Mouse (Mus musculus) forebrain, embryonic 11.5 days (tissue): ENCODE results near the gene Nfe2l1. TPM values are rescaled to one million over a fixed set of nuclear protein-coding genes. Genes with fewer than 3 reads are reported as not detected.
A peak's percentile ranks its signal among the peaks of the same experiment; 100 is the strongest.

Source experiments
- microRNA counts: library from miRNA; unstranded; fragments of <30 nt; microRNA quantifications from one replicate; lab custom pipeline; 2015
- microRNA-seq: library from miRNA; unstranded; fragments of <30 nt; microRNA quantifications from one replicate; pipeline ENCODE4, GENCODE M21; 2016; ENCODE audit not compliant: insufficient number of aligned reads
- polyA plus RNA-seq: library from polyadenylated mRNA; unstranded; fragments of >200 nt; fragmentation: Nextera tagmentation; extraction: Ambion mirVana; gene quantifications from 2 replicates; pipeline ENCODE4 v1.2.1, GENCODE M21; 2014

The Nfe2l1 gene
- polyA plus RNA-seq, 1 experiment from 2014 or later: 42.9 TPM

MicroRNA genes within 50 kb of the gene (microRNA counts, 519-probe panel; counts per million panel counts)
- 5,241 counts per million, percentile 62 among the panel's probes with 10 or more counts for microRNA mmu-miR-152 (lab: Ali Mortazavi, UCI)

Small RNA genes lying within 50 kb of the gene (microRNA-seq; reads per million reads assigned to microRNA genes)
- 99.3 reads per million, percentile 34 among the genes with 10 or more reads in this experiment for gene Mir152

Other genes starting within 250 kb of the Nfe2l1 start
- 17.5 and 26.9 TPM in 2 replicates for gene Snx11, start 52.4 kb downstream of the Nfe2l1 start, polyA plus RNA-seq
- gene Cbx1, start 40.8 kb downstream of the Nfe2l1 start, polyA plus RNA-seq: 140 and 150 TPM in 2 replicates
- gene Copz2, start 19.9 kb upstream of the Nfe2l1 start, polyA plus RNA-seq: 33.2 and 33.8 TPM in 2 replicates
- gene Cdk5rap3, start 86.5 kb upstream of the Nfe2l1 start, polyA plus RNA-seq: 83.4 and 94.0 TPM in 2 replicates
- 0.25 and 0.29 TPM in 2 replicates for gene Prr15l, start 98.1 kb upstream of the Nfe2l1 start, polyA plus RNA-seq
- gene Pnpo, start 114.0 kb upstream of the Nfe2l1 start, polyA plus RNA-seq: 24.8 and 28.8 TPM in 2 replicates
- gene Sp2, start 153.0 kb upstream of the Nfe2l1 start, polyA plus RNA-seq: 30.9 and 31.0 TPM in 2 replicates
- 0.17 TPM in 1 of 2 replicates, not detected in the other for gene Sp6, start 183.4 kb upstream of the Nfe2l1 start, polyA plus RNA-seq
- 31.2 and 31.6 TPM in 2 replicates for gene Scrn2, start 200.0 kb upstream of the Nfe2l1 start, polyA plus RNA-seq
- 3.8 and 4.2 TPM in 2 replicates for gene Lrrc46, start 211.4 kb upstream of the Nfe2l1 start, polyA plus RNA-seq
- 76.4 and 76.6 TPM in 2 replicates for gene Mrpl10, start 211.6 kb upstream of the Nfe2l1 start, polyA plus RNA-seq
- 6.7 and 7.7 TPM in 2 replicates for gene Osbpl7, start 220.7 kb upstream of the Nfe2l1 start, polyA plus RNA-seq